Comparison of ENCODE assay signal across 18 mouse cellular contexts in genomic region chr7:136120930-136121329, GRCm38 (mm10).
"Had no signal": no experiment of that assay in that cellular context is flagged by ENCODE, and none has a peak within 500 bp of the region (broad histone marks: within the 10 kb centered on the region; RNA-seq: fewer than 3 reads in every experiment).

No protein-coding gene starts in this region.

- H3K27ac ChIP-seq: kidney, embryonic 15.5 days; layer of hippocampus, adult 2 months; limb, embryonic 13.5 days; liver, embryonic 12.5 days; liver, embryonic 15.5 days; lung, embryonic 15.5 days; midbrain, embryonic 12.5 days; midbrain, embryonic 15.5 days had no signal

- H3K9ac ChIP-seq: kidney, embryonic 15.5 days; limb, embryonic 13.5 days; liver, embryonic 12.5 days; liver, embryonic 15.5 days; lung, embryonic 15.5 days; midbrain, embryonic 12.5 days; midbrain, embryonic 15.5 days had no signal

- H3K4me2 ChIP-seq: kidney, embryonic 15.5 days; limb, embryonic 13.5 days; liver, embryonic 12.5 days; liver, embryonic 15.5 days; lung, embryonic 15.5 days; midbrain, embryonic 12.5 days; midbrain, embryonic 15.5 days had no signal

- H3K36me3 ChIP-seq: kidney, embryonic 15.5 days; limb, embryonic 13.5 days; liver, embryonic 12.5 days; liver, embryonic 15.5 days; lung, embryonic 15.5 days; midbrain, embryonic 12.5 days; midbrain, embryonic 15.5 days had no signal

- H3K4me3 ChIP-seq: kidney, embryonic 15.5 days; layer of hippocampus, adult 2 months; limb, embryonic 13.5 days; liver, embryonic 12.5 days; liver, embryonic 15.5 days; lung, embryonic 15.5 days; megakaryocyte, embryonic 14.5 days; midbrain, embryonic 12.5 days; midbrain, embryonic 15.5 days had no signal

- H3K4me1 ChIP-seq: liver, embryonic 12.5 days; liver, embryonic 15.5 days; megakaryocyte, embryonic 14.5 days; midbrain, embryonic 12.5 days; midbrain, embryonic 15.5 days had no signal

- DNase-seq: kidney, adult 8-10 months; kidney, postnatal 25 days; liver; lung, adult 18-20 months; lung, postnatal 10 days; lung, postnatal 36 days; thymus, adult 18-20 months; thymus, postnatal 36 days had no signal

- H3K9me3 ChIP-seq: kidney, embryonic 15.5 days; limb, embryonic 13.5 days; liver, embryonic 12.5 days; liver, embryonic 15.5 days; lung, embryonic 15.5 days; megakaryocyte, embryonic 14.5 days; midbrain, embryonic 12.5 days; midbrain, embryonic 15.5 days had no signal

- H3K27me3 ChIP-seq: kidney, embryonic 15.5 days; liver, embryonic 12.5 days; liver, embryonic 15.5 days; lung, embryonic 15.5 days; megakaryocyte, embryonic 14.5 days had no signal

- ATAC-seq: intestine, postnatal 0 days; liver, embryonic 12.5 days; midbrain, embryonic 15.5 days had no signal
